Mouse (Mus musculus): ENCODE measurements around the gene Echdc3. TPM values are rescaled to one million over a fixed set of nuclear protein-coding genes. Genes with fewer than 3 reads are reported as not detected.

The Echdc3 gene
- total RNA-seq, 2 experiments from 2014 or later = 5.3 to 6.5 TPM

- no peak for TF ChIP-seq CTCF (IDR thresholded peaks at IDR 0.05)
- Histone ChIP-seq H3K27ac (no peak overlapping the region), H3K4me3 (no peak overlapping the region)
- no peak for DNase-seq
- intact Hi-C loops (cut with DNase I) = no loop called here
Measured at GRCm38 (mm10) chr2:6149801-6150200, 63.0 kb downstream of the Echdc3 start.

- no peak for DNase-seq
- intact Hi-C loops (cut with DNase I) = no loop called here
- Histone ChIP-seq H3K4me3 (no peak overlapping the region), H3K27ac (no peak overlapping the region)
- no peak for TF ChIP-seq CTCF (IDR thresholded peaks at IDR 0.05)
Measured at GRCm38 (mm10) chr2:6146901-6147300, 65.9 kb downstream of the Echdc3 start.

GRCm38 (mm10) chr2:6146257-6146656 is 66.6 kb downstream of the Echdc3 start:
- intact Hi-C loops (cut with DNase I) = no loop called here
- H3K27ac ChIP-seq = no peak overlapping the region
- no peak for TF ChIP-seq CTCF (IDR thresholded peaks at IDR 0.05)
- no peak for DNase-seq
- no peak overlapping the region for H3K4me3 ChIP-seq

GRCm38 (mm10) chr2:6145611-6146010 is 67.2 kb downstream of the Echdc3 start:
- DNase-seq = no peak
- TF ChIP-seq CTCF (IDR thresholded peaks at IDR 0.05) = no peak
- Histone ChIP-seq H3K27ac (no peak overlapping the region), H3K4me3 (no peak overlapping the region)
- intact Hi-C loops (cut with DNase I) = no loop called here

GRCm38 (mm10) chr2:6142915-6143654 is 69.7 kb downstream of the Echdc3 start:
- DNase-seq = no peak
- TF ChIP-seq CTCF (IDR thresholded peaks at IDR 0.05) = no peak
- intact Hi-C loops (cut with DNase I) = no loop called here
- no peak overlapping the region for H3K27ac ChIP-seq
- H3K4me3 ChIP-seq = no peak overlapping the region

- no peak overlapping the region for H3K27ac ChIP-seq
- intact Hi-C loops (cut with DNase I) = no loop called here
- DNase-seq = no peak
- no peak for TF ChIP-seq CTCF (IDR thresholded peaks at IDR 0.05)
- no peak overlapping the region for H3K4me3 ChIP-seq
Measured at GRCm38 (mm10) chr2:6140572-6141161, 72.2 kb downstream of the Echdc3 start.

Other genes starting within 250 kb of the Echdc3 start
- 1 to 10 TPM; 1.4 to 2.1 TPM for gene Proser2, start 82.8 kb downstream of the Echdc3 start, total RNA-seq (2021)
- 1 to 10 TPM; 2.6 to 4.0 TPM for gene Usp6nl, start 109.6 kb upstream of the Echdc3 start, total RNA-seq (2021)